Comparison of ENCODE assay signal across 9 mouse cellular contexts in genomic region chr7:6810556-6810955, GRCm38 (mm10).
DNase-seq lines count a peak whose midpoint lies in the region; ATAC-seq and TF ChIP-seq lines count a peak whose summit lies in the region.
"Had no signal": no experiment of that assay in that cellular context is flagged by ENCODE, and none has a peak within 500 bp of the region (broad histone marks: within the 10 kb centered on the region; RNA-seq: fewer than 3 reads in every experiment).

No protein-coding gene starts in this region.

- H3K9ac ChIP-seq in embryonic facial prominence, embryonic 11.5 days (replicated peaks; ENCODE audit: low read length): no peak overlapping the region
- H3K9ac ChIP-seq: embryonic facial prominence, embryonic 15.5 days had no signal

- intact Hi-C loops in left cerebral cortex, postnatal 25 days (cut with DNase I): no loop called here
- intact Hi-C loops in gastrocnemius, adult 2 months (cut with DNase I): no loop called here

- H3K36me3 ChIP-seq in embryonic facial prominence, embryonic 11.5 days (replicated peaks; ENCODE audit: control insufficient read depth, insufficient read depth, low read depth, low read length): no peaks in the 10 kb centered on the region
- H3K36me3 ChIP-seq: embryonic facial prominence, embryonic 15.5 days had no signal

- ATAC-seq in embryonic facial prominence, embryonic 11.5 days (replicated peaks; ENCODE audit: insufficient number of reproducible peaks, low FRiP score, low TSS enrichment, low read depth): no peak
- ATAC-seq in erythroid progenitor cell, adult 5-6 weeks (replicated peaks; ENCODE audit: low FRiP score, poor library complexity, severe bottlenecking): no peak

- H3K4me2 ChIP-seq in embryonic facial prominence, embryonic 11.5 days (ENCODE audit: low read depth, low read length): no peak overlapping the region
- H3K4me2 ChIP-seq: embryonic facial prominence, embryonic 15.5 days had no signal

- H3K4me3 ChIP-seq in embryonic facial prominence, embryonic 11.5 days (ENCODE audit: low read depth, low read length): no peak overlapping the region
- H3K4me3 ChIP-seq in gastrocnemius, adult 2 months: no peak overlapping the region
- H3K4me3 ChIP-seq: embryonic facial prominence, embryonic 15.5 days had no signal

- H3K9me3 ChIP-seq in embryonic facial prominence, embryonic 11.5 days (replicated peaks; ENCODE audit: control insufficient read depth, low read length): no peaks in the 10 kb centered on the region
- H3K9me3 ChIP-seq: embryonic facial prominence, embryonic 15.5 days had no signal

- no peaks in the 10 kb centered on the region for H3K27me3 ChIP-seq in embryonic facial prominence, embryonic 11.5 days (ENCODE audit: control insufficient read depth, insufficient read depth, low read length)
- H3K27me3 ChIP-seq: embryonic facial prominence, embryonic 15.5 days had no signal

- WGBS in embryonic facial prominence, embryonic 11.5 days: 65% methylated on average over 3 of the region's 3 CpGs

- TF ChIP-seq CTCF in gastrocnemius, adult 2 months (IDR thresholded peaks at IDR 0.05): no peak

- peak; percentile 73 for DNase-seq in embryonic facial prominence, embryonic 11.5 days (ENCODE audit: low spot score)
- DNase-seq in frontal cortex, postnatal 25 days (ENCODE audit: low spot score in 2 of 2): peak; percentile 9 to 21
- peak; percentile 59 to 73 for DNase-seq in left cerebral cortex, postnatal 25 days (ENCODE audit: low spot score in 2 of 2)
- DNase-seq in right cerebral cortex, adult 2 months (ENCODE audit: low spot score in 2 of 2): peak; percentile 57 to 61
- no peak for DNase-seq in adrenal gland, adult 18-20 months (ENCODE audit: low spot score in 2 of 2)
- no peak for DNase-seq in gastrocnemius, adult 2 months

- H3K4me1 ChIP-seq in embryonic facial prominence, embryonic 11.5 days (ENCODE audit: control insufficient read depth, insufficient read depth, low read length): no peaks in the 10 kb centered on the region; the same call in 1 of the 2 replicates

- H3K27ac ChIP-seq in embryonic facial prominence, embryonic 11.5 days (replicated peaks; ENCODE audit: low read depth, low read length): no peak overlapping the region
- H3K27ac ChIP-seq in gastrocnemius, adult 2 months: no peak overlapping the region
- H3K27ac ChIP-seq: embryonic facial prominence, embryonic 15.5 days; macrophage had no signal

Comparison
In these comparisons a context has a peak if more than half of its experiments do, and no peak if none do; other contexts are left out.
1. DNase-seq: peak in embryonic facial prominence, embryonic 11.5 days (single experiment), frontal cortex, postnatal 25 days (2 of 2), left cerebral cortex, postnatal 25 days (2 of 2) and right cerebral cortex, adult 2 months (2 of 2); none in adrenal gland, adult 18-20 months (0 of 2) and gastrocnemius, adult 2 months (single experiment).